Mouse (Mus musculus) forebrain, embryonic 12.5 days (tissue): ENCODE data around the gene Sbno2. TPM values are rescaled to one million over a fixed set of nuclear protein-coding genes. Genes with fewer than 3 reads are reported as not detected.
A peak's percentile ranks its signal among the peaks of the same experiment; 100 is the strongest.

Source experiments
- ATAC-seq: fragments of 200-750 bp; cut with Nextera tagmentation; 2 replicates; pipeline ENCODE4 v1.8.0; 2017; ENCODE audit warnings: moderate TSS enrichment; ENCODE audit not compliant: low FRiP score
- H3K27ac ChIP-seq: fragments of 300-500 bp; sonication (generic); 2 replicates; pipeline ENCODE4 v1.5.1; 2016; ENCODE audit warnings: mild to moderate bottlenecking
- H3K27me3 ChIP-seq: fragments of 300-500 bp; sonication (generic); 2 replicates; pipeline ENCODE4 v1.6.1; 2016; ENCODE audit warnings: mild to moderate bottlenecking
- H3K36me3 ChIP-seq: fragments of 300-500 bp; sonication (generic); replicated peaks from 2 replicates; pipeline ENCODE4 v1.6.1; 2016; ENCODE audit warnings: mild to moderate bottlenecking
- H3K4me1 ChIP-seq: fragments of 300-500 bp; sonication (generic); 2 replicates; pipeline ENCODE4 v1.6.1; 2016
- H3K4me2 ChIP-seq: fragments of 300-500 bp; sonication (generic); 2 replicates; pipeline ENCODE4 v1.6.1; 2016; ENCODE audit warnings: mild to moderate bottlenecking, moderate library complexity
- H3K4me3 ChIP-seq: fragments of 300-500 bp; sonication (generic); replicated peaks from 2 replicates; pipeline ENCODE4 v1.5.1; 2016; ENCODE audit warnings: mild to moderate bottlenecking
- H3K9ac ChIP-seq: fragments of 300-500 bp; sonication (generic); 2 replicates; pipeline ENCODE4 v1.6.1; 2016; ENCODE audit warnings: mild to moderate bottlenecking
- H3K9me3 ChIP-seq: fragments of 300-500 bp; sonication (generic); 2 replicates; pipeline ENCODE4 v1.6.1; 2016
- WGBS: fragments of 180-500 bp; shearing (Covaris S2); methylation state at CpG from one replicate; pipeline ENCODE4 v1.1.7; 2016; 5-methylcytosine and 5-hydroxymethylcytosine counted together
- polyA plus RNA-seq: library from polyadenylated mRNA; unstranded; fragments of >200 nt; fragmentation: Nextera tagmentation; extraction: Ambion mirVana; gene quantifications from 2 replicates; pipeline ENCODE4 v1.2.1, GENCODE M21; 2016

Sbno2 gene
- polyA plus RNA-seq, 1 experiment from 2014 or later, result 16.4 TPM

DNA sequence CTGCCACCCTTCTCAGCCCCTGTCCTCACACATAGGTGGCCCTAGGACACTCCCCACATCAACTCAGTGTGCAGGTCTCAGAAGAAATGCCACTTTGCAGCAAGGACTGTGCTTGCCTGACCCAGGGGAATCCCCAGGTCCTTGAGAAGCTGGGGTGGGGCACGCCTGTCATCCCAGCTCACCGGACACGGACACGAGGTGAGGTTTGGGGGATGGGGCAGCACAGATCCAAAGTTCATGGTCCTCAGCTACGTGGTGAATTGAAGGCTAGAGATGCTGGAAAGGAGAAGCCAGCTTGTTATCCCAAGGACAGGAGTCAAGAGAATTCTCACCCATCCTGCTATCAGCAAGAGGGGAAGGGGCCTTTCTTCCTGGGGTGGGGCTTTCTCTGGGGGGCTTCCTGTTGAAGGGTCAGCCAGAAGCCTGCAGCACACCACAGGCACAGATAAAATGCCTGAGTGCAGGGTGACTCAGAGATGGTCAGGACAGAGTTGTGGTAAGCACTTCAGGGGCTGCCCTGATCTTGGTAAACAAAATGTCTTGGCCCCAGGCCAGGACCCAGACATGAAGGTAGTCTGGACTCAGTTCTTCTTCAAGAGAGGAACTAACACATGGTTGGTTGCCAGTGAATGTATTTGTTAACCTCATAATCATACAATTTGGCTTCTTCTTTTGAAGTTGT, 72.4 kb downstream of the Sbno2 start:
- Histone ChIP-seq H3K27me3 (no peaks in the 10 kb centered on the region), H3K4me2 (no peak overlapping the region), H3K9me3 (no peaks in the 10 kb centered on the region), H3K36me3 (peaks cover 36% of the 10 kb centered on the region), H3K4me3 (no peak overlapping the region), H3K9ac (no peak overlapping the region), H3K27ac (no peak overlapping the region), H3K4me1 (peaks cover 2% of the 10 kb centered on the region; the same call in 1 of the 2 replicates)
- no peak for ATAC-seq
- WGBS, result 69% methylated on average over 5 of the region's 5 CpGs

DNA sequence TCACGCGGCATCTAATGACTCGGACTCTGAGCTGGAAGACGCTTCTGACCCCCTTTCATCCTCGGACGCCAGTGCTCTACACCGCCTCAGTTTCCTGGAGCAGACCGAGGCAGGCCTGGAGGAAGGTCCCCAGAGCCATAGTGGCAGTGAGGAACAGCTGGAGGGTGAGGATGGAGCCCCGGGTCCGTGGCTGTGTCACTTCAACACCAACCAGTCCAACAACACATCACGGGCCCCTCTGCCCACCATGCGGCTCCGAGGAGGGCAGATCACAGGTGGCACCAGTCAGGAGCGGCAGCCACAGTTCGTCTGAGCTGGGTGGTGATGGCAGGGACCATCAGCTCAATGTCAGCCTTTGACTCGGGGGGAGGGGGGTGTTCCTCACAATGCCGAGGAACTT, 74.6 kb downstream of the Sbno2 start:
- Histone ChIP-seq H3K4me1 (no peaks in the 10 kb centered on the region; the same call in 1 of the 2 replicates), H3K9me3 (no peaks in the 10 kb centered on the region), H3K27ac (no peak overlapping the region), H3K4me3 (no peak overlapping the region), H3K9ac (0 out of 2 replicates have a peak overlapping the region, but pooled peaks have one; percentile 21), H3K36me3 (peaks cover 14% of the 10 kb centered on the region), H3K4me2 (no peak overlapping the region), H3K27me3 (peaks cover 3% of the 10 kb centered on the region; the same call in 1 of the 2 replicates)
- no peak for ATAC-seq
- 90% methylated on average over 17 of the region's 17 CpGs for WGBS

GRCm38 (mm10) chr10:80030191-80030590, 75.2 kb downstream of the Sbno2 start:
- H3K4me3 ChIP-seq, result no peak overlapping the region
- no peak overlapping the region for H3K9ac ChIP-seq
- H3K9me3 ChIP-seq, result no peaks in the 10 kb centered on the region
- H3K4me1 ChIP-seq, result no peaks in the 10 kb centered on the region; the same call in 1 of the 2 replicates
- no peak overlapping the region for H3K4me2 ChIP-seq
- H3K27me3 ChIP-seq, result peaks cover 3% of the 10 kb centered on the region; the same call in 1 of the 2 replicates
- no peak for ATAC-seq
- H3K27ac ChIP-seq, result no peak overlapping the region
- peaks cover 9% of the 10 kb centered on the region for H3K36me3 ChIP-seq
- 91% methylated on average over 9 of the region's 9 CpGs for WGBS

GRCm38 (mm10) chr10:80028521-80028846, 76.9 kb downstream of the Sbno2 start:
- Histone ChIP-seq H3K9ac (no peak overlapping the region), H3K27me3 (peaks cover 3% of the 10 kb centered on the region; the same call in 1 of the 2 replicates), H3K36me3 (no peaks in the 10 kb centered on the region), H3K4me2 (no peak overlapping the region), H3K27ac (no peak overlapping the region), H3K9me3 (no peaks in the 10 kb centered on the region), H3K4me1 (no peaks in the 10 kb centered on the region), H3K4me3 (no peak overlapping the region)
- ATAC-seq, result no peak
- WGBS, result 92% methylated on average over 13 of the region's 13 CpGs

DNA sequence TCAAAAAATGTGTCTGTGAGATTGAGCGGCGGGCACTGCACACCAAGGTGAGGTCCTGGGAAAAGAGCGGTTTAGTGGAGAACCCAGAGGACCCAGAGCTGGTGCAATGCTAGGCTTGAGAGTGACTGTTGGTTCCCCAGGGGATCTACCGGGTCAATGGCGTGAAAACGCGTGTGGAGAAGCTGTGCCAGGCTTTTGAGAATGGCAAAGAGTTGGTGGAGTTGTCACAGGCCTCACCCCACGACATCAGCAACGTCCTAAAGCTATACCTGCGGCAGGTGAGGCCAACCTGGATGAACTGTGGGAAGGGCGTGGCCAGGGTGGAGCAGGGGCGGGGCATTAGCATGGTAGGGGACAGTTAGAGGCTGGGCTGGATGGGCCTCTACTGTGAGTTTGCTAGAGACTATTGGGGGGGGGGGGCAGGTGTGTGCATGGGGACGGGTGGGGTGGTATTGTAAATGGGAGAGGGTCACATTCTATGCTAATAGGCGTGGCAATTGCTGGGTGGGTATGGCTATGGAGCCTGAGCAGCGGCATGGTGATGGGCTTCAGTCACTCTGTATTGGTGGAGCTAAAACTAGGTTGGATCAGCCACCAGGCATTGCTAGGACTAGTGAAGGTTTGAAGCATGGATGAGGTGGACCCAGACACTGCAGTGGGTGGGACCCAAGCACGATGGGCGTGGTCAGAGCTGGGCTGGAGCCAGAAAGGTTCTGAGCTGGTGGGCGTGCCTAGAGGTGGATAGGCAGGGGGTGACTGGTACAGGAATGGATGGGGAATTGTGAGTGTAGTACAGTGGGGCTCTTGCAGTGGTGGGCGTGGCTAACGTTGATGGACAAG, 77.5 kb downstream of the Sbno2 start:
- no peak for ATAC-seq
- Histone ChIP-seq H3K4me2 (no peak overlapping the region), H3K9me3 (no peaks in the 10 kb centered on the region), H3K4me3 (no peak overlapping the region), H3K9ac (no peak overlapping the region), H3K27me3 (peaks cover 3% of the 10 kb centered on the region; the same call in 1 of the 2 replicates), H3K4me1 (no peaks in the 10 kb centered on the region), H3K27ac (no peak overlapping the region), H3K36me3 (no peaks in the 10 kb centered on the region)
- WGBS, result 76% methylated on average over 20 of the region's 20 CpGs

DNA sequence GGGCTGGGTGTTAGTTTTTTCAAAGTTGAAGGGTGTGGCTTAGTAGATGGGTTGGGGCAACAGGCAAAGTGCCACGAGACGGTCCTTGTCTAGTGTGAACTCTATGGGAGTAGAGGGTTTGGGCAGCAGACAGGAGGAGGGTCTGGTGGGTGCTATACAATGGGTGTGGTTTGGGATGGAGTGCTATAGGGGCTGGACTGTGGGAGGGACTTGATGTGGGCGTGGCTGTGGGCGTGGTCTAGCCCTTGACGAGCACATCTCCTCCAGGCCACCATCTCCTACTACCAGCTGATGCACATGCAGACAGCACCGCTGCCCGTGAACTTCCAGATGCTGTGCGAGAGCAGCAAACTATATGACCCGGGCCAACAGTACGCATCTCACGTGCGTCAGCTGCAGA, 79.5 kb downstream of the Sbno2 start:
- ATAC-seq, result 0 out of 2 replicates have a peak, but pooled peaks have one; percentile 61
- Histone ChIP-seq H3K4me1 (no peaks in the 10 kb centered on the region), H3K36me3 (no peaks in the 10 kb centered on the region), H3K4me3 (no peak overlapping the region), H3K9ac (no peak overlapping the region), H3K4me2 (no peak overlapping the region), H3K27ac (no peak overlapping the region), H3K27me3 (peaks cover 3% of the 10 kb centered on the region; the same call in 1 of the 2 replicates), H3K9me3 (no peaks in the 10 kb centered on the region)
- WGBS, result 61% methylated on average over 12 of the region's 12 CpGs

GRCm38 (mm10) chr10:80025463-80025862, 79.9 kb downstream of the Sbno2 start:
- WGBS, result 84% methylated on average over 10 of the region's 10 CpGs
- H3K4me1 ChIP-seq, result no peaks in the 10 kb centered on the region
- peaks cover 4% of the 10 kb centered on the region; the same call in 1 of the 2 replicates for H3K27me3 ChIP-seq
- H3K27ac ChIP-seq, result no peak overlapping the region
- H3K4me2 ChIP-seq, result no peak overlapping the region
- H3K4me3 ChIP-seq, result no peak overlapping the region
- ATAC-seq, result no peak
- H3K9ac ChIP-seq, result no peak overlapping the region
- H3K36me3 ChIP-seq, result no peaks in the 10 kb centered on the region
- no peaks in the 10 kb centered on the region for H3K9me3 ChIP-seq

DNA sequence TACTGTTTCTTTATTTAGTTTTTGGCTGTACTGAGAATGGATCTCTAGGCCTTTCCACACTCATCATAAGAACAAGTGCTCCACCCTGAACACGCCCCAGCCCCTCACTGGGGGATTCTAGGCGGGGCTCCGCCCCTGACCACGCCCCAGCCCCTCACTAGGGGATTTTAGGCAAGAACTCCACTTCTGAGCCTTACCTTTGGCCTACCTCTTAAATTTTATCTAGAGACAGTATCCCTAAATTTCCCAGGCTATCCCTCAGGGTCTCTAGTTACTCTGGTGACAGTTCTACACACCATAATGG, 80.4 kb downstream of the Sbno2 start:
- no peak overlapping the region for H3K4me3 ChIP-seq
- H3K9ac ChIP-seq, result no peak overlapping the region
- WGBS, result 51% methylated on average over 4 of the region's 4 CpGs
- no peak overlapping the region for H3K4me2 ChIP-seq
- H3K27ac ChIP-seq, result no peak overlapping the region
- H3K27me3 ChIP-seq, result peaks cover 8% of the 10 kb centered on the region; the same call in 1 of the 2 replicates
- H3K4me1 ChIP-seq, result peaks cover 3% of the 10 kb centered on the region; the same call in 1 of the 2 replicates
- H3K36me3 ChIP-seq, result no peaks in the 10 kb centered on the region
- no peak for ATAC-seq
- no peaks in the 10 kb centered on the region for H3K9me3 ChIP-seq

- Histone ChIP-seq H3K4me2 (no peak overlapping the region), H3K9ac (no peak overlapping the region), H3K27ac (no peak overlapping the region), H3K4me3 (no peak overlapping the region), H3K27me3 (peaks cover 14% of the 10 kb centered on the region), H3K4me1 (peaks cover 9% of the 10 kb centered on the region; the same call in 1 of the 2 replicates), H3K36me3 (no peaks in the 10 kb centered on the region), H3K9me3 (no peaks in the 10 kb centered on the region)
- WGBS, result 79% methylated on average over 15 of the region's 15 CpGs
- no peak for ATAC-seq
Measured at GRCm38 (mm10) chr10:80024229-80025043, 80.9 kb downstream of the Sbno2 start.

DNA sequence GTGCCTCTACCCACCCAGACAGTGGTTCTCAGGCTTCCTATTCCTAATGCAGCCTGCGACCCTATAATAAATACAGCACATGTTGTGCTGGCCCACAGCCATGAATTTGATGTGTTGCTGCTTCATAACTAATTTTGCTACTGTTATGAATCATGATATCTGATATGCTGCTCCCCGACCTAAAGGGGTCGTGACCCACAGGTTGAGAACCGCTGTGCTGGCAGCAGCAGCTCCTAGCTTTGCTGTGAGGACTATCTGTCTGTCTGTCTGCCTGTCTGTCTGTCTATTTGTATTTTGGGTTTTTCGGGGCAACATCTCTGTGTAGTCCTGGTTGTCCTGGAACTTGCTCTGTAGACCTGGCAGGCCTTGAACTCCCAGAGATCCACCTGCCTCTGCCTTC, 81.6 kb downstream of the Sbno2 start:
- ATAC-seq, result no peak
- H3K9ac ChIP-seq, result no peak overlapping the region
- no peak overlapping the region for H3K27ac ChIP-seq

GRCm38 (mm10) chr10:80022806-80023205, 82.6 kb downstream of the Sbno2 start:
- WGBS, result 94% methylated on average over 8 of the region's 8 CpGs
- Histone ChIP-seq H3K4me1 (peaks cover 16% of the 10 kb centered on the region; the same call in 1 of the 2 replicates), H3K4me2 (no peak overlapping the region), H3K36me3 (no peaks in the 10 kb centered on the region), H3K27ac (no peak overlapping the region), H3K9me3 (no peaks in the 10 kb centered on the region), H3K27me3 (peaks cover 26% of the 10 kb centered on the region), H3K9ac (no peak overlapping the region), H3K4me3 (no peak overlapping the region)
- ATAC-seq, result no peak

More for the DNA sequence above, 81.6 kb downstream of the Sbno2 start:
- no peaks in the 10 kb centered on the region for H3K9me3 ChIP-seq
- H3K27me3 ChIP-seq, result peaks cover 21% of the 10 kb centered on the region
- H3K4me2 ChIP-seq, result no peak overlapping the region
- 90% methylated on average over 5 of the region's 5 CpGs for WGBS
- H3K4me3 ChIP-seq, result no peak overlapping the region
- H3K4me1 ChIP-seq, result peaks cover 15% of the 10 kb centered on the region; the same call in 1 of the 2 replicates
- H3K36me3 ChIP-seq, result no peaks in the 10 kb centered on the region

- no peaks in the 10 kb centered on the region for H3K9me3 ChIP-seq
- no peaks in the 10 kb centered on the region for H3K36me3 ChIP-seq
- no peak overlapping the region for H3K9ac ChIP-seq
- H3K27ac ChIP-seq, result no peak overlapping the region
- peaks cover 16% of the 10 kb centered on the region; the same call in 1 of the 2 replicates for H3K4me1 ChIP-seq
- no peak overlapping the region for H3K4me3 ChIP-seq
- no peak for ATAC-seq
- H3K4me2 ChIP-seq, result no peak overlapping the region
- WGBS, result 95% methylated on average over 12 of the region's 12 CpGs
- H3K27me3 ChIP-seq, result peaks cover 32% of the 10 kb centered on the region
Measured at GRCm38 (mm10) chr10:80022164-80022563, 83.2 kb downstream of the Sbno2 start.
